Mouse (Mus musculus) heart, embryonic 14.5 days (tissue): ENCODE data around the gene Methig1. TPM values are rescaled to one million over a fixed set of nuclear protein-coding genes. Genes with fewer than 3 reads are reported as not detected.

Experiments used
- ATAC-seq: fragments of 200-750 bp; cut with Nextera tagmentation; 2 replicates; pipeline ENCODE4 v1.8.0; 2017; ENCODE audit warnings: low read depth, moderate TSS enrichment; ENCODE audit not compliant: insufficient number of reproducible peaks, insufficient read depth, low FRiP score
- H3K27ac ChIP-seq, 2 experiments: fragments of 200-500 bp in 1 of 2; fragments of 300-500 bp in 1 of 2; sonication (generic) in 1 of 2; replicated peaks in 1 of 2; 2 replicates each; pipeline ENCODE4 v1.5.1; 2012 to 2014; ENCODE audit warnings: low read depth in 2 of 2, low read length in 2 of 2, control low read depth in 1 of 2, mild to moderate bottlenecking in 1 of 2, mixed read lengths in 1 of 2; ENCODE audit not compliant: control insufficient read depth in 1 of 2, insufficient read depth in 1 of 2
- H3K27me3 ChIP-seq: fragments of 300-500 bp; sonication (generic); 2 replicates; pipeline ENCODE4 v1.6.1; 2014; ENCODE audit warnings: mild to moderate bottlenecking, low read length, control low read depth; ENCODE audit not compliant: control insufficient read depth, insufficient read depth
- H3K36me3 ChIP-seq: fragments of 300-500 bp; sonication (generic); 2 replicates; pipeline ENCODE4 v1.6.1; 2014; ENCODE audit warnings: mild to moderate bottlenecking, control low read depth, low read length, mixed read lengths; ENCODE audit not compliant: control insufficient read depth, insufficient read depth
- H3K4me1 ChIP-seq, 2 experiments: fragments of 200-500 bp in 1 of 2; fragments of 300-500 bp in 1 of 2; sonication (generic) in 1 of 2; 2 replicates each; pipeline ENCODE4 v1.6.1; 2012 to 2014; ENCODE audit warnings: low read length in 2 of 2, control low read depth in 1 of 2, mixed read lengths in 1 of 2; ENCODE audit not compliant: control insufficient read depth in 2 of 2, insufficient read depth in 2 of 2
- H3K4me2 ChIP-seq: fragments of 300-500 bp; sonication (generic); 2 replicates; pipeline ENCODE4 v1.6.1; 2014; ENCODE audit warnings: mild to moderate bottlenecking, low read length
- H3K4me3 ChIP-seq, 2 experiments: fragments of 200-500 bp in 1 of 2; fragments of 300-500 bp in 1 of 2; sonication (generic) in 1 of 2; 2 replicates each; pipeline ENCODE4 v1.5.1; 2012 to 2014; ENCODE audit warnings: low read length in 2 of 2, mild to moderate bottlenecking in 2 of 2, control low read depth in 1 of 2, low read depth in 1 of 2, moderate library complexity in 1 of 2; ENCODE audit not compliant: control insufficient read depth in 1 of 2, insufficient read depth in 1 of 2
- H3K9ac ChIP-seq: fragments of 300-500 bp; sonication (generic); 2 replicates; pipeline ENCODE4 v1.6.1; 2014; ENCODE audit warnings: mild to moderate bottlenecking, low read length
- H3K9me3 ChIP-seq: fragments of 300-500 bp; sonication (generic); 2 replicates; pipeline ENCODE4 v1.6.1; 2016; ENCODE audit warnings: low read length, control low read depth; ENCODE audit not compliant: control insufficient read depth
- WGBS: fragments of 180-500 bp; shearing (Covaris S2); extraction: QIAGEN DNeasy Blood & Tissue Kit; methylation state at CpG from one replicate; pipeline ENCODE4 v1.1.7; 2014; 5-methylcytosine and 5-hydroxymethylcytosine counted together
- polyA plus RNA-seq: library from polyadenylated mRNA; unstranded; fragments of >200 nt; fragmentation: Nextera tagmentation; extraction: Ambion mirVana; gene quantifications from 2 replicates; pipeline ENCODE4 v1.2.1, GENCODE M21; 2014

The Methig1 gene
- polyA plus RNA-seq, 1 experiment from 2014 or later: not detected

DNA sequence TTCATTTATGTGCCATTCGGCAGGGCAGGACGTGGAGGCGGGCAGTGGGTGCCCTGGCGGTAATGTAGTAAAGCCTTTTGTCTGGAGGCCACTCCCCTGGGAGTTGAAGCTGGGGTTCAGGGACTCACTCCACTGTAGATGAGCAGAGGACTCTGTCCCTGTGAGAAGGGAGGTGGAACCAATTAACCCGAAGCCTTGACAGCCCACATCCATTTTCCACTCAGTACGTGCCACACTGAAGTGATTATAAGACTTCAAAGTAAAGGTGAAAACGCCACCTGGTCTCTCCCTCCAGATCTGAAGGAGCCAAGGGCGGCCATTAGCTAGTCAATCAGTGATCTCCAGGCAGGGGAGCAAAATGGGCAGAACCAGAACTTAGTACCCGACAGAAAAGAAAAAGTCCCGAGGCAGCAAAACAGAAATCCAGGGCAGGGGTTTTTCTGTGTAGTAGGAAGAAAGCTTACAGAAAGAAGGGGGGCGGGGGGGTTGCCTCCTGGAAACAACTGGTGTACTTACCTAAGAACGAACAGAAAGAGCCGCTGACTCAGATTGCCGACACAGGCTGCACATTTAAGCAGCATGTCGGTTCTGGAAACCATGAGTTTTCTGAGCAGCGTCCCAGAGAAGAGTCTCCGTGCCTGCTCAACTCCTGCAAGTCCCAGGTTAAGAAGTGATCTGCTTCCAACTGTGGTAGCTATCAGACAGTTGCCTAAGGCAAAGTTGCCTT lies 71.6 kb downstream of the Methig1 start, which contains the start of gene Slc11a2:
TSS of gene Slc11a2 (minus strand) at position 677 of the 727 bp plus-strand sequence.
- H3K4me2 ChIP-seq: peak within 1 kb of the TSS; percentile 100
- H3K27me3 ChIP-seq: peaks cover 20% of the 10 kb centered on the region; the same call in 1 of the 2 replicates
- H3K36me3 ChIP-seq: no peaks in the 10 kb centered on the region
- 28% methylated on average over 17 of the region's 17 CpGs for WGBS
- H3K9me3 ChIP-seq: no peaks in the 10 kb centered on the region
- peaks cover 7 to 37% of the 10 kb centered on the region in 2 experiments for H3K4me1 ChIP-seq
- peak within 1 kb of the TSS; percentile 33 to 95 for H3K4me3 ChIP-seq
- no peak for ATAC-seq
- peak within 1 kb of the TSS; percentile 69 for H3K9ac ChIP-seq
- no peak within 1 kb of the TSS for H3K27ac ChIP-seq

DNA sequence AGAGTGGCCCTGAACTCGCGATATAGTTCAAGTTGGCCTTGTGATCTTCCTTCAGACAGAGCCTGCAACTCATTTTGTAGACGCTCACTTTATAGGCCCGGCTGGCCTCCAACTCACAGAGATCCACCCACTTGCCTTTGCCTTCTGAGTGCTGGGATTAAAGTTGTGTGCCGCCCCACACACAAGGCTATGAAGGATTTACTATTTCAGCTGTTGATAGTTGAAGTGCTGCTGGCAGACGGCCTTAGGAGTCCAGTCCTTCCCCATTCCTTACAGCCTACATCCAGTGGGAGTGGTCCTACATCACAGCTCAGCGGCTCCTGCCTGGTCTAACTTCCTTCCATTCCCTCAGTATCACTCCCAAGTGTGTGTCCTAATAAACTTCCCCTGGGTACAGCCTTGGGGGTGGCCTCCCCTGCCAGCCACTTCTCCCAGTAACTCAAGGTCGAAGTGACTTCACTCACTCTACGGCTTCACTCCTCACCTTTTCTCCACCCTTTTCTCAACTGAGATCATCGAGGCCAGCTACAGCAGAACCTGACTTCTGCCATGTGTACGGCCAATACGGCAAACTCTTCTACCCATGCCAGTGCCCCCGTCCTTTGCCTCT lies 75.5 kb downstream of the Methig1 start:
- peaks cover 2 to 14% of the 10 kb centered on the region in 2 experiments; a peak in 2 of 4 replicates for H3K4me1 ChIP-seq
- H3K4me2 ChIP-seq: no peak overlapping the region
- no peak for ATAC-seq
- no peaks in the 10 kb centered on the region for H3K36me3 ChIP-seq
- no peak overlapping the region for H3K4me3 ChIP-seq
- peaks cover 20% of the 10 kb centered on the region; the same call in 1 of the 2 replicates for H3K27me3 ChIP-seq
- 57% methylated on average over 13 of the region's 13 CpGs for WGBS
- no peaks in the 10 kb centered on the region for H3K9me3 ChIP-seq
- H3K9ac ChIP-seq: no peak overlapping the region
- H3K27ac ChIP-seq: 0 out of 4 replicates have a peak overlapping the region, but pooled peaks of 1 of the 2 experiments have one; percentile 3

DNA sequence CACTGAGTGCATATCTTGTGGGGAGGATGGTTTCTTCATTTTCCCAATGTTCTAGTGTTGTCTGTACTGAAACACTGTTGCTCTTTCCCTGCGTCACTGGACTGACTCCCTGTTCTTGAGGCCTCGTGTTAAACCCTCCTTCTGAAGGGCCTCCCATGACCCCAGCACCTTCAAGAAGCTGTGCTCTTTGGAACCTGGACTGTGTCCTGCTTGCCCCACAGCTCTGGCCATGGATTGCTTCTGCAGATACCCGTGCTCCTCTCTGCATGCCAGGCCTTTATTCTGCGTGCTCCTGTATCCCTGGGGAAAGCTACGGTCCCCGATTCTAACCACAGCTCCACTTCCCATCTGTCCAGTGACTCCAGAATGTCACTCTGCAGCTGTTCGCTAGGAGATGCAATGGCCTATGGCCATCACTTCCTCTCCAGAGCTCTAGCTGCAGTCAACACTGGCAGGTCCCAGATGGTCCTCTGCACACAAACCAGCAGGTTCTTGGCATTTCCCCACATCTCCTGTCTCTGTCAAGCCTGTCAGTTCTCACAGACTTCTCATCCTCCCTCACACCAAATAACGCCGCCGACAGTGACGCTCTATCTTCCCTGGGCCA lies 77.1 kb downstream of the Methig1 start:
- Histone ChIP-seq H3K9me3 (no peaks in the 10 kb centered on the region), H3K9ac (no peak overlapping the region), H3K27me3 (peaks cover 11% of the 10 kb centered on the region; the same call in 1 of the 2 replicates), H3K36me3 (no peaks in the 10 kb centered on the region), H3K27ac (no peak overlapping the region), H3K4me3 (no peak overlapping the region), H3K4me1 (peaks cover 2 to 3% of the 10 kb centered on the region in 2 experiments; a peak in 2 of 4 replicates), H3K4me2 (no peak overlapping the region)
- no peak for ATAC-seq
- WGBS: 72% methylated on average over 11 of the region's 11 CpGs

DNA sequence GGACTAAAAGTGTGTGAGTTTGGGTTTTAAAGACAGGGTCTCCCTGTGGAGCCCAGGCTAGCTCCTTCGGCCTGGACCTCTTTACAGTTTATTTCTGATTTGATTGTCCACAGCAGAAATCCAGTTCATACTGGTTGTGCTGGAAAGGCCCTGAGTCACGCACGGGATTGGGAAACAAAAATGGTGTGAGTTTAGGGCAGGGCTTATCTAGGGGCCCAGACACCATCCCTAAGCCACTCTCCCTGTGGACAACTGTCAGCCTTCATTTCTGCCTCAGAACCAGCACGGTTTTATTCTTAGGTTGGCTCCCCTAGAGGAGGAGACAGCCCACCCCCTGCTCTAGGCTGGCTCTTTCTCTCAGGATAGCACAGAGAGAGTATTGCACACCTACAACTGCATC lies 80.3 kb downstream of the Methig1 start:
- H3K4me3 ChIP-seq: no peak overlapping the region
- H3K9ac ChIP-seq: no peak overlapping the region
- no peaks in the 10 kb centered on the region for H3K36me3 ChIP-seq
- H3K4me1 ChIP-seq: peaks cover 4 to 7% of the 10 kb centered on the region in 2 experiments
- no peak for ATAC-seq
- WGBS: 57% methylated on average over 4 of the region's 4 CpGs
- no peak overlapping the region for H3K4me2 ChIP-seq
- no peaks in the 10 kb centered on the region for H3K27me3 ChIP-seq
- no peak overlapping the region for H3K27ac ChIP-seq
- H3K9me3 ChIP-seq: no peaks in the 10 kb centered on the region

Other genes with a start within 250 kb of the Methig1 start
- gene Atf1, start 125.3 kb upstream of the Methig1 start, polyA plus RNA-seq: 36.8 and 37.1 TPM in 2 replicates
- gene Tmprss12, start 72.3 kb upstream of the Methig1 start, polyA plus RNA-seq: not detected in 2 replicates
- 2.2 and 3.8 TPM in 2 replicates for gene Mettl7a1, start 49.0 kb upstream of the Methig1 start, polyA plus RNA-seq
- not detected in 2 replicates for gene Mettl7a3, start 18.2 kb upstream of the Methig1 start, polyA plus RNA-seq
- gene Mettl7a2, start 51 bp downstream of the Methig1 start, polyA plus RNA-seq: not detected in 2 replicates
- not detected in 2 replicates for gene Higd1c, start 11.4 kb downstream of the Methig1 start, polyA plus RNA-seq
- not detected in 2 replicates for gene Gm5475, start 69.0 kb downstream of the Methig1 start, polyA plus RNA-seq
- gene Slc11a2, start 71.9 kb downstream of the Methig1 start, polyA plus RNA-seq: 12.7 and 14.1 TPM in 2 replicates
- gene Letmd1, start 115.9 kb downstream of the Methig1 start, polyA plus RNA-seq: 12.8 and 13.6 TPM in 2 replicates
- gene Csrnp2, start 142.3 kb downstream of the Methig1 start, polyA plus RNA-seq: 7.8 and 8.1 TPM in 2 replicates
- 17.1 and 19.9 TPM in 2 replicates for gene Tfcp2, start 198.9 kb downstream of the Methig1 start, polyA plus RNA-seq
- gene Pou6f1, start 246.8 kb downstream of the Methig1 start, polyA plus RNA-seq: 7.1 and 8.2 TPM in 2 replicates